Mouse (Mus musculus) fat pad, adult 2 months (tissue): ENCODE data around the gene Dcaf17.
A peak's percentile ranks its signal among the peaks of the same experiment; 100 is the strongest.

Experiments
- DNase-seq: peaks from one replicate; pipeline ENCODE4 v3.0.0-alpha.2; 2011; ENCODE audit warnings: low read depth, low spot score; ENCODE audit errors: extremely low read depth

Gene Dcaf17

GRCm38 (mm10) chr2:71055300-71056114, at the start of gene Dcaf17, which contains the start of gene Mettl8:
Dcaf17 (plus strand) TSS chr2:71055328.
Mettl8 (minus strand) TSS chr2:71055583.
- peak; percentile 51 for DNase-seq

GRCm38 (mm10) chr2:71011816-71012215, 43.3 kb upstream of the Dcaf17 start:
- DNase-seq, result peak; percentile 37

GRCm38 (mm10) chr2:71013521-71013920, 41.6 kb upstream of the Dcaf17 start:
- no peak for DNase-seq

- DNase-seq, result no peak
These were observed 35.9 kb upstream of the Dcaf17 start for GRCm38 (mm10) chr2:71019277-71019676.

- no peak for DNase-seq
These were observed 35.3 kb upstream of the Dcaf17 start for GRCm38 (mm10) chr2:71019704-71020375.

GRCm38 (mm10) chr2:71020674-71021073, 34.5 kb upstream of the Dcaf17 start:
- no peak for DNase-seq

- no peak for DNase-seq
These were observed 32.1 kb upstream of the Dcaf17 start for GRCm38 (mm10) chr2:71022991-71023390.

GRCm38 (mm10) chr2:71023986-71024385, 31.1 kb upstream of the Dcaf17 start:
- DNase-seq, result no peak

GRCm38 (mm10) chr2:71025576-71026315, 29.4 kb upstream of the Dcaf17 start:
- DNase-seq, result no peak

GRCm38 (mm10) chr2:71026787-71027186, 28.3 kb upstream of the Dcaf17 start:
- no peak for DNase-seq

- DNase-seq, result no peak
These were observed 27.5 kb upstream of the Dcaf17 start for GRCm38 (mm10) chr2:71027631-71028030.

GRCm38 (mm10) chr2:71030663-71031062, 24.5 kb upstream of the Dcaf17 start:
- no peak for DNase-seq

- no peak for DNase-seq
These were observed 22.9 kb upstream of the Dcaf17 start for GRCm38 (mm10) chr2:71031973-71032794.

GRCm38 (mm10) chr2:71033014-71033413, 22.1 kb upstream of the Dcaf17 start:
- no peak for DNase-seq

- DNase-seq, result no peak
These were observed 21.1 kb upstream of the Dcaf17 start for GRCm38 (mm10) chr2:71033987-71034386.

GRCm38 (mm10) chr2:71037447-71037846, 17.7 kb upstream of the Dcaf17 start:
- DNase-seq, result no peak

- DNase-seq, result no peak
These were observed 15.5 kb upstream of the Dcaf17 start for GRCm38 (mm10) chr2:71039522-71040121.

GRCm38 (mm10) chr2:71046151-71046550, 9.0 kb upstream of the Dcaf17 start:
- no peak for DNase-seq

- DNase-seq, result no peak
These were observed 8.3 kb upstream of the Dcaf17 start for GRCm38 (mm10) chr2:71046751-71047320.

GRCm38 (mm10) chr2:71048896-71049295, 6.2 kb upstream of the Dcaf17 start:
- DNase-seq, result no peak
